Mouse (Mus musculus) stomach, postnatal 0 days (tissue): ENCODE data around the gene Cblb.

Experiments used
- CTCF ChIP-seq: IDR thresholded peaks from 2 replicates; pipeline ENCODE4 v1.5.1; 2016; ENCODE audit warnings: antibody characterized with exemption, low read depth, mild to moderate bottlenecking, moderate library complexity
- EP300 ChIP-seq: optimal IDR thresholded peaks from 2 replicates; pipeline ENCODE3; 2016; ENCODE audit warnings: antibody characterized with exemption

DNA sequence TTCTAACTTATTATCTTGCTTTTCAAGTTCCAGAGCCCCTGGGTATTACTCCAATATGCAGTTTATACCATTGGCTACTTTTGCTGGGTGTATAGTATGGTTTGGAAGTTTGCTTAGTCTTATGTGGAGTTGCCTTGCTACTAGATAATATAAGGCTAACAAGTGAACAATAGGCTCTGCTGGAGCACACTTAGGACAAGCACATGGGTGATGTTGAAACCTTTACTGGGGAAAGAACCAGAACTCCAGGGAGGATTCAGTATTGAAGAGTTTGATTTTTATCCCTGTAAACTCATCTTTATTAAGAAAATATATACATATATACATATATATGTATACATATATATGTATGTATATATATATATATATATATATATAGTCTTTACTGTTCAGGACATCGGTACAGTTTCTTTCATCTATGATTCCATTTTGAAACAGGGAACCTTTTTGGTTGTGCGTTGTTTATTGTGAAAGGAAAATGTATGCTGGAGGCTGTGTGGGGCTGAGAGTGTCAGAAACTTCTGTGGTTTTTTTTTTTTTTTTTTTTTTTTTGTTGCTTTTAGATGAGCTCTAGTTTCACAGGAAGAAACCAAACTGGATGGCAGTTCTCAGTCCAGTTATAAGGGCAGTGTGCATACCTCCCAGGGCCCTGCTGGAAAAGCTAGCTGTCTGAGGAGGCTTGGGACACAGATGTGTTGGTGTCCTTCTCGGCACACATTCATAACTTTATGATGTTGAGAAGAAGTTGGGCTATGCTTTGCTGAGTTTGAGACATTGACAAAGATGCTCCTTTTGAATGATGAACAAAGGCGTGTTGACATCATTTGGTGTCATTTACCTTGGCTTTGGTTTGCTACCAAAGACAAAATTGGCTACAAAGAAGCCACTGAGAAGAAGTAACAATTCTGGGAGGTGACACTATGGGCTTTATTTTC lies 2.6 kb downstream of the Cblb start:
- TF ChIP-seq CTCF (no peak), EP300 (no peak)
